Mouse (Mus musculus) WW6 (cell line): Measurements from ENCODE around the gene Opalin.
A peak's percentile ranks its signal among the peaks of the same experiment; 100 is the strongest.

Experiments
- DNase-seq: peaks from one replicate; pipeline ENCODE4 v3.0.0-alpha.2; 2013; ENCODE audit warnings: low read depth, low spot score

Opalin gene

DNA sequence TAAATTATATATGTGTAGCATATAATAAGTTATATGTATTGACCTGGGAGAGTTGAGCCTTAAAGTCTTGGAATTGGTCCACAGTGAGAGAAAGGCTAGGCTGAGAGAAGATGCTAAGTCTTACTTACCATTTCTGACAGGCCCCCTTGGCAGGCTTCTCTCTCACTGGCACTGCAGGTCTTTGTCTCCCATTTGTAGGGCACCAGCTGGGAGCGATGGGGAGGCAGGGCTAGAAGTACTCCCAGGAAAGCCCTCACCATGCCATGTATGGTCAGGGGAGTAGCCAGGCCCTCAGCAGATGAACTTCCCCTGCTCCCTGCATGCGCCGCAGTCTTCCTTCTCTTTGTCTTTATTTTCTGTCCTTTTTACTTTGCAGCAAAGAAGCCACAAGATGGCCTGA, at the start of gene Opalin:
Gene Opalin, minus strand, starts transcription at position 208 of the 400 bp plus-strand sequence.
- no peak for DNase-seq

DNA sequence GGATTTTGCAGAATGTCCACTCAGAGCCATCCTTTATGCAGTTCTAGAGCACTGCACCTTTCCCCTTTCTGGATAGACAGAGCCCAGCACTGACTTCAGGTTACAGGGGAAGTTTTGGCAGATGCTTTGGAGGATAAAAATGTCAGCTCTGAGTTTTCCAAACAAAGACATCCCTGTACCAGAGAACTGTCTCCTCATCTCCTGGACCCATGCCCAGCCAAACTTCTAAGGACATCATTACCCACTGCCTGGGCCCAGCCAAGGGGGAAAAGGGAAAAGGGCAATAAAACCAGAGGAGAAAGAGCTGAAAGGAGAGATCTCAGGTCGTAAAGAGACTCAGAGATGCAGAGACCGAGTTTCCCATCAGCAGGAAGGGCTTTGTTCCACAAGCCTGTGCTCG, 46.1 kb upstream of the Opalin start:
- no peak for DNase-seq

- no peak for DNase-seq
These were observed 43.0 kb upstream of the Opalin start for GRCm38 (mm10) chr19:41119924-41120323.

GRCm38 (mm10) chr19:41118346-41118745, 41.4 kb upstream of the Opalin start:
- DNase-seq, result no peak

- DNase-seq, result no peak
These were observed 40.4 kb upstream of the Opalin start for GRCm38 (mm10) chr19:41117334-41117733.

- DNase-seq, result no peak
These were observed 37.7 kb upstream of the Opalin start for GRCm38 (mm10) chr19:41114611-41115010.

DNA sequence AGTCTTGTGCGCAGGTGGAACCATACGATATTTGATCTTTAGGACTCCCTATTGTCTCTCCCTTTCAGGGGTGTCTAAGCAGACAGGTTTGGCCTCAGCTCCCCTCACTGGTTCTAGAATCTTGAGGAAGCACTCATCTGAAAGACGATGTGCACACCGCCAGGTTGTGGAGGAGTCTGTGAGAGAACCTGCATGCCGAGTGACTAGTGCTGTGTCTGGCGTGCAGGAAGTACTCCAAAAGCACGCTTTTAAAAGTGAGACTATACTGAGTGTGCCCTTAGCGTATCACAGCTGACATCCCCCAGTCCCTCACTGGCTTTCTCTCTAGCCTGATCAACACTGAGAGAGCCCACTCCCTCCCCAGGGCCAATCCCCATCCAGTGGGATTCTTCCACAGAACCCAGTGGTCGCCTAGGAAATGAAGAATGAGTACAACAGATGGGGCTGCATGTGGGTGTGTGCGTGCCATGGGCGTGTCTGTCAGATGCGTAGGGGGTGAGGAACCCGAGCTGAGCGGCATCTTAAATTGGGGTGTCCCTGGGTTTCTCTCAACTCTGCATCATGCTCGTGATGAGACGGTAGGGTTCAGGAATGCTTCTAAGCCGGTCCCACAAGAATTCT, 37.1 kb upstream of the Opalin start:
- DNase-seq, result no peak

DNA sequence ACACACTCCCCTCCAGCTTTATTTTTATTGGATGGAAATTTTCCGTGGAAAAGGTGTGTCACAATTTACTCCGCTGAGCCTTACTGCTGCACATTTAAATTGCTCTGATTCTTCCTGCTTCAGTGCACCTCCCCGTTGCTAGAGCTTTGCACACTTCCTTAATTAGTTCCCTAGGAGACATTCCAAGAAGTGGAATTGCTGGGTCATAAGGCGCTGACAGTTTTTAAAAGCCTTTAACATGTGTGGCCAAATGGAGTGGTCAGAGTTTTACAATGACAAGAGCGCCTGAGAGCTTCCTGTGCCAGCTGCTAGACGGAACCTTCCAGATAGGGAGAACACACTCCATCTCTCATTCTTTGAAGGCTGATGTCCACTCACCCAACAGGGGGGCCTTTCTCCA, 35.7 kb upstream of the Opalin start:
- no peak for DNase-seq

- no peak for DNase-seq
These were observed 33.1 kb upstream of the Opalin start for GRCm38 (mm10) chr19:41109991-41110390.

GRCm38 (mm10) chr19:41109496-41109895, 32.6 kb upstream of the Opalin start:
- DNase-seq, result no peak

DNA sequence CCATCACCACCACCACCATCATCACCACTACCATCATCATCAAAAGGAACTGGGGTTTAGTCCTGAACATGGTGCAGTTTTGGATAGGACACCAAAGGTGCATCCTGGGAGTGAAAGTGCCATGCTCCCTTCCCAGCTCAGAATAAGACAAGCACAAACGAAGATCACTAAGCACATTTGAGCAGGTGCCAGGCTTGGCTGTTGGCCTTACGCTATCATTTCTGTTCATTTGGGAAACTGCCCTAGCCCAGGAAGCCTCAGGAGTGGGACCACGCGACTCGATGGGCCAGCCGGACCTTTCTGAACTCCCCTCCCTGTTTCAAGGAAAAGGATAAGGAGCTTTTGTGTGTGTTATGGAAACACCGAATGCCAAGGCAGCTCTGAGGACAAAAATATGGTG, 31.8 kb upstream of the Opalin start:
- no peak for DNase-seq

DNA sequence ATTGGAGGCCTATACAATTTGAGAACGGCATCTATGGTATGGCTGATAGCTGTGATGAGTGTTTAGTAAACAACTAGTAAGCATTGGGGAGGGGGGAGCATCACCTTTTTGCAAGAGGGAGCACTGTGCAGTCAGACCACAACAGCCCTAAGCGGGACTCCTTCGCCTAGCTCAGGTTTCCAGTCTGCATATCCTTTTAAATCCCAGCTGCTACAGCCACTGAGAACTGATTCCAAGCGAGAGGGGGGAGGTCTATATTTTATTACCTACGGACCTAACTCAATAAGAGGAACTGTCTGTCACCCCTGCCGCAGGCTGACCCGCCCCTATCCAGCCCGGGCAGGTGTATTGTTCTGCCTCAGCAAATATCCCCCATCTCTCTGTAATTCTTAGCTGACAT, 30.6 kb upstream of the Opalin start:
- no peak for DNase-seq

DNA sequence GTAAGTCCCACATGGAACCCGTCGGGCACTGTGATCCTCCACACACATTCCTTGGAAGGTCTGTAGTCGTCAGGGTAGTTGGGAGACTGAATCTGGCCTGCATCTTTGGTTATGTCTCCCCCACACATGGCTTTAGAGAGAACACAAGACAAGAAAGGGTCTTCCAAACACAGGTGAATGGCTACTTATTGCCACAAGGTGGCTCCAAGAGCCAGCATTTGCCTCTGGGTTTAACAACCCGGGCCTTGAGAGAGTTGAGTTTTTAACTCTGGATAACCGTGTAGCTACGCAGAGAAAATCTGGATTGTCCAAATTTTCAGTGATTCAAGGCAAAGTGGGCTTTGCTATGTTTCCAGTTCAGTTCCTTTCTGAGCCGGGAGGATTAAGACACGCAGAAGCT, 28.0 kb upstream of the Opalin start:
- no peak for DNase-seq

DNA sequence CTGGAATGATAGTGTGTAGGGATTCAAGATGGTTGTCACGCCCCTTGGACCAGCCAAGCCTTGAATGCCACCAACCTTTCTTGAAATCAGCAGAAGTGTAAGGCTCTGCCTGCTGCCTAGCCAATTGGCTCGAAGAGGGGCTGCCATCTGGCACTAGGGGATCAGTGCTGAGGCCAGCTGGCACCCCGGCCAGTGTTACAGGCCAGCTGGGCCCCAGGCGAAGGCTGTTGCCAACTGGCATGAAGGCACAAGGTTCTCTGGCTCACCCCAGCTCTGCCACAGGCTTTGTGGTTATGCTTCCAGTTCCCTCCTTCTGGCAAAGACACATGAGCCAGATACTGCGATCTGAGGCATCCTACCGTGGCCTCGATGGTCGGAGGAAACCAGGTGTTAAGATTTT, 24.5 kb upstream of the Opalin start:
- no peak for DNase-seq

DNA sequence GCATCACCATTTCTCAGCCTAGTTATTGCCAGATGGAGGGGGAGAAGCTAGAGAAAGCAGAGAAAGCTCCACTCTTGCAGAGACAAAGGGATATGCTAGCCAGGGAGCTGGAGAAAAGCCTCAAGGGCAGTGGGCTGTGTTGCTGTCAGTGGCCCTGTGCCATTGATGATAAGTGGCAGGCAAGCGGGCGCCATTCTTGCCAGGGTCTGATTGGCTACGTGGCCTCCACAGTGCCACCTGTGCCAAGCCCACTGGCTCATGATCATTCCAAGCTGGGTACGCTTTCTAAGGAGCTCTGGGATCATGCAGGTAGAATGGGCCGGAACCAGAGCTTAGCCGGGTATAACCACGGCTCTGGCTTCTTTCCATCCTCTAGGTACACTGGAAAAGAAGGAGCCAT, 23.9 kb upstream of the Opalin start:
- no peak for DNase-seq

DNA sequence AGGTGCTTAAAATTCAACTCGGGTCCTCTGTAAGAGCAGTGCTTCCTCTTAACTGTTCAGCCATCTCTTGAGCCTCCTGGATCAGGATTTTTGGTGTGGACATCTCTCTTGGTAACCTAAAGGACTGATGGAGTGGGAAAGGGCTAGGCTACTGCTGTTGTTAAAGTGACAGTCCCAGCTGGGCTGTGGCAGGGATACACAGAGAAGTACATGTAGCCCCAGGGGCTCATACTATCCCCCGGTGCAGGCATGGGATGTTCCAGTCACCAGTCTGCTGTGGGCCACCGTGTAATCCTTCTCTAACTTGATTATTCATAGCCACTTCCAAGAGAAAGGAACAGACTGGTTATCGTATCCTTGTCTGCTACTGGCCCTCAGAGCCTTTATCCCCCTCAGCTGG, 20.1 kb upstream of the Opalin start:
- DNase-seq, result no peak

DNA sequence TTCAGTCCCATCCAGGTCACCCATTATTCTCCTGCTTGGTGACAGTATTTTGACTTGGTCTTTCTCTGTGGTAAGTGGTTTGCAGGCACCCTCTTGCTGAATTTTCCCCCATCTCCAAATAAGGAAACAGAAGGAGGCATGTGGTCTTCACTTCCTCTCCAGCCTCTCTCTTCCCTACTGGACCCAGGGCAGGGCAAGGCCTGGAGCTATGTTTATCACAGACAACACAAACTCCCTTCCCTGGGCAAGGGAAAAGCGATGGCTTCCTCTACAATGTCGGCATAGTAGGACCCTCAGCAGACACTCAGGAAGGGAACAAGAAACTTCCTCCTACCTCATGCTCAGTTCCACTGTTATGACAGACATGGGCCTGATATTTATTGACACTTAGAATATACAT, 15.0 kb upstream of the Opalin start:
- no peak for DNase-seq

DNA sequence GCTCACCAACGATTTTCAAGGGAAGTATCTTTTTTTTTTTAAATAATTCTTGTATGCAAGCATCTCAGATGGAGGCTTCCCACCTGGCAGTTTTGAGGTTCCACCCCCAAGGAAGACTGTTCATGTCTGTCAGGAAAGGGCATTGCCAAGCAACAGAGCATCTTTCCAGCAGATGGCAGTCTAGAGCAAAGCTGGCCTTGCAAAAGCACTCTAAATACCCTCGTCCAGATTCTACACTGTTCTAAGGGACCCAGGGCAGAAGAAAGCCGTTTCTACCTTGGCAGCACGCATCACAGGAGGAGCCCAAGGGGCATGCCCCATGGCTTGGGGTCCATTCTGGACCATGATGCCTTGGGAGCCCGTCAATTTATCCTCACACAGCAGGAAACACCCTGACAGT, 12.9 kb upstream of the Opalin start:
- DNase-seq, result no peak

DNA sequence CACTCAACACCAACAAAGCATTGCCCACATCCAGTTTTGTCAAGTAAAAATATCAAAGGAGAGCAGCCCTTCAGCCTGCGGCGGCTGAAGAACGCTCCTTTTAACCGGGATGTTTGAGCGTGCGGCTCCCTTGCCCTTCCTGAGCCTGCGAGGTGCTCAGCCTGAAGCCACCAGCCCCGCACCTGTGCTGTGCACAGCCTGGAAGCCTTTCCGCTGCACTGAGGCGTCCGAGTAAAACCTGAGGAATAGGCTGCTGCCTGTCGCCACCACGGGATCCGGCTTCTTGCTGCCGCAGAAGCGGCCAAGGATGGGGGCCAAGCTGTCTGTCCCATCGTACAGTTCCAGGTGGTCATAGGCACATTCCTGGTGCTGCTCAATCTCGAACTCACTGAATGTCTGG, 11.6 kb upstream of the Opalin start:
- no peak for DNase-seq

GRCm38 (mm10) chr19:41087901-41088300, 11.0 kb upstream of the Opalin start:
- no peak for DNase-seq

DNA sequence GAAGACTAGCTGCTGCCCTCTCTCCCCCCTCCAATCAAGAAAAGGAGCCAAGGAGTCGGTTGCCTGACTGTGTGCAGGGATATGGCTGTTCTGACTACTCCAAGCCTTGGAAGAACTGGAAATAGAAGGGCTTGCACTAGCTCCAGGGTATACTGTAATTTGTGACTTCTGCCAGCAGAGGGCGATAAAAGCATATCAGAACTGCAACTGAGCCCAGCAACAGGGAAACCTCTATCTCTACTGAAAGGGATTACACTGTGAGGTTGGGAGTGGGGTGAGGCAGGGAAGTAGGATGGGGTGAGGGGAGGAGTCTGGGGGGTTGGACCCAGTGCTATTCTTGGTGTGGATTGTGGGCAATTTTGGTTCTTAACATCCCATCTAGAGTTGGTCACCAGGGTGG, 9.8 kb upstream of the Opalin start:
- peak; percentile 53 for DNase-seq

DNA sequence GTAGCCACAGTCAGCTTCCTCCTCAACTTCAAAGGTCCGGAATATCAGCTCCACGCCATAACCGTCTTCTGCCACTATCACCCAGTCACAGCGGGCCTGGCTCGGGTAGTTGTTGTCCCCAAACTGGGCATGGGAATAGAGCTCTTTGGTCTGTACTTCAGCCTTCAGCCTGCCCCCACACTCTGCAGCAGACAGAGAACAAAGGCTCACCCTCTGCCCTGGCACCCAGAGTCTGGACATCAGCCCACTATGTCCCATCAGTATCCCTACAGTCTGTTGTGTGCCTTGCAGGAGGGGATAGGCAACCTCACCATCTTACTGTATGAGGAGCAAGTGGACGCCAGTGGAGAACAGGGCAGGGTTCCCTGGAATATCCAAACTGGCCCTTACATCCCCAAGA, 9.4 kb upstream of the Opalin start:
- no peak for DNase-seq

GRCm38 (mm10) chr19:41083646-41084045, 6.7 kb upstream of the Opalin start:
- DNase-seq, result no peak

DNA sequence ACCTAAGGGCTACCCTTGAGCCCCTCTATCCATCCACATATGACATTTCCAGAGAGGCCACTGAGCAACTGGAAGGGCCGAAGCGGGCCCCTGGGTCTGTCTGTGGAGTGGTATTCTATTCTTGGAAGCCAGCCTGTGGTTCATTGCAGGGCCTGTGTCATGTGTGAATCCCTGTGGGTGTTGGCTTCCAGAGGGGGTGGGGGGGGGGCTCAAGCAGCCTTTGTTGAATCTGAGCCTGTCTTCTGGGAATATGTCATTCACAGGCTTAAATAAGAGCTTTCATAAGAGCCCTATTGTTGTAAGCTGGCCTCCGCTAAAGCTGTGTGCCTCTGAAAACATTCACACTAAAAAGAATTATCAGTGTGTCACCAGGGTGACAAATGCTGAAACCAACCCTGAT, 4.7 kb upstream of the Opalin start:
- no peak for DNase-seq
